Comparison of ENCODE assay signal across 8 mouse cellular contexts in genomic region chr7:63667986-63668741, GRCm38 (mm10).
DNase-seq lines count a peak whose midpoint lies in the region; ATAC-seq and TF ChIP-seq lines count a peak whose summit lies in the region.

No protein-coding gene starts in this region.

- ATAC-seq in hindbrain, embryonic 15.5 days (ENCODE audit: low FRiP score, low read depth), result peak; percentile 66
- ATAC-seq in midbrain, postnatal 0 days (ENCODE audit: low FRiP score), result peak; percentile 64
- ATAC-seq in liver, postnatal 0 days, result no peak

- no peaks in the 10 kb centered on the region for H3K9me3 ChIP-seq in heart, embryonic 10.5 days
- H3K9me3 ChIP-seq in hindbrain, embryonic 15.5 days, result no peaks in the 10 kb centered on the region
- H3K9me3 ChIP-seq in midbrain, postnatal 0 days (ENCODE audit: low read length), result no peaks in the 10 kb centered on the region
- H3K9me3 ChIP-seq in liver, postnatal 0 days (ENCODE audit: low read length), result no peaks in the 10 kb centered on the region

- H3K4me1 ChIP-seq in heart, embryonic 10.5 days, result no peaks in the 10 kb centered on the region
- H3K4me1 ChIP-seq in cortical plate, adult 2 months (ENCODE audit: control insufficient read depth, insufficient read depth, low read length), result peaks cover 8% of the 10 kb centered on the region
- peaks cover 27% of the 10 kb centered on the region for H3K4me1 ChIP-seq in hindbrain, embryonic 15.5 days (replicated peaks)
- peaks cover 14% of the 10 kb centered on the region for H3K4me1 ChIP-seq in midbrain, postnatal 0 days (ENCODE audit: insufficient read depth, low read length)
- H3K4me1 ChIP-seq in liver, postnatal 0 days (ENCODE audit: insufficient read depth), result no peaks in the 10 kb centered on the region

- TF ChIP-seq POLR2A in cortical plate, adult 2 months (IDR thresholded peaks at IDR 0.05; ENCODE audit: extremely low read depth, insufficient read depth, low read length), result no peak

- no peaks in the 10 kb centered on the region for H3K27me3 ChIP-seq in heart, embryonic 10.5 days (ENCODE audit: insufficient read depth, poor library complexity, severe bottlenecking)
- no peaks in the 10 kb centered on the region for H3K27me3 ChIP-seq in hindbrain, embryonic 15.5 days
- no peaks in the 10 kb centered on the region for H3K27me3 ChIP-seq in midbrain, postnatal 0 days (ENCODE audit: insufficient read depth, low read length)
- no peaks in the 10 kb centered on the region for H3K27me3 ChIP-seq in liver, postnatal 0 days (ENCODE audit: insufficient read depth, low read length)

- peak; percentile 60 for DNase-seq in heart, embryonic 10.5 days (ENCODE audit: low spot score)
- DNase-seq in heart, adult 9 months (ENCODE audit: low spot score in 2 of 2), result no peak
- peak; percentile 74 for DNase-seq in midbrain, postnatal 0 days (ENCODE audit: low spot score)
- no peak for DNase-seq in liver, postnatal 0 days
- DNase-seq in spleen, postnatal 10 days (ENCODE audit: low spot score in 2 of 2), result no peak
- no peak for DNase-seq in urinary bladder, adult 2 months (ENCODE audit: low spot score)

- H3K4me2 ChIP-seq in hindbrain, embryonic 15.5 days, result peak overlapping the region; percentile 35
- H3K4me2 ChIP-seq in midbrain, postnatal 0 days (ENCODE audit: low read depth, low read length, poor library complexity, severe bottlenecking), result peak overlapping the region; percentile 21
- H3K4me2 ChIP-seq in liver, postnatal 0 days (ENCODE audit: low read depth, low read length), result no peak overlapping the region

- TF ChIP-seq EP300 in liver, postnatal 0 days (IDR thresholded peaks at IDR 0.05; ENCODE audit: low read depth), result no peak

- H3K36me3 ChIP-seq in heart, embryonic 10.5 days, result no peaks in the 10 kb centered on the region
- H3K36me3 ChIP-seq in hindbrain, embryonic 15.5 days, result no peaks in the 10 kb centered on the region
- H3K36me3 ChIP-seq in midbrain, postnatal 0 days (ENCODE audit: insufficient read depth, low read length), result 0 out of 2 replicates have a peak, but pooled peaks cover 3% of the 10 kb centered on the region
- H3K36me3 ChIP-seq in liver, postnatal 0 days (replicated peaks; ENCODE audit: insufficient read depth, low read length), result no peaks in the 10 kb centered on the region

- no peak overlapping the region for H3K4me3 ChIP-seq in heart, embryonic 10.5 days
- no peak overlapping the region for H3K4me3 ChIP-seq in cortical plate, adult 2 months (ENCODE audit: insufficient read depth, low read length)
- H3K4me3 ChIP-seq in hindbrain, embryonic 15.5 days, result no peak overlapping the region
- H3K4me3 ChIP-seq in midbrain, postnatal 0 days (ENCODE audit: low read depth, low read length), result no peak overlapping the region
- no peak overlapping the region for H3K4me3 ChIP-seq in liver, postnatal 0 days (ENCODE audit: low read depth, low read length)

- H3K9ac ChIP-seq in hindbrain, embryonic 15.5 days, result no peak overlapping the region
- H3K9ac ChIP-seq in midbrain, postnatal 0 days (replicated peaks; ENCODE audit: low read length, poor library complexity, severe bottlenecking), result 0 out of 2 replicates have a peak overlapping the region, but pooled peaks have one; percentile 3
- H3K9ac ChIP-seq in liver, postnatal 0 days (replicated peaks), result no peak overlapping the region

- no peak overlapping the region for H3K27ac ChIP-seq in heart, embryonic 10.5 days
- H3K27ac ChIP-seq in cortical plate, adult 2 months (ENCODE audit: insufficient read depth, low read length), result 0 out of 2 replicates have a peak overlapping the region, but pooled peaks have one; percentile 19
- peak overlapping the region; percentile 77 for H3K27ac ChIP-seq in hindbrain, embryonic 15.5 days (replicated peaks)
- H3K27ac ChIP-seq in midbrain, postnatal 0 days (ENCODE audit: low read depth, low read length), result peak overlapping the region; percentile 62
- H3K27ac ChIP-seq in liver, postnatal 0 days (ENCODE audit: low read depth), result no peak overlapping the region

- no peak for TF ChIP-seq CTCF in cortical plate, adult 2 months (IDR thresholded peaks at IDR 0.05; ENCODE audit: extremely low read depth, insufficient read depth, low read length)
- no peak for TF ChIP-seq CTCF in midbrain, postnatal 0 days (IDR thresholded peaks at IDR 0.05)
- TF ChIP-seq CTCF in liver, postnatal 0 days (IDR thresholded peaks at IDR 0.05; ENCODE audit: low read depth), result no peak

- WGBS in heart, embryonic 10.5 days, result 78% methylated on average over 15 of the region's 15 CpGs
- 26% methylated on average over 15 of the region's 15 CpGs for WGBS in hindbrain, embryonic 15.5 days
- 24% methylated on average over 15 of the region's 15 CpGs for WGBS in midbrain, postnatal 0 days
- WGBS in liver, postnatal 0 days (ENCODE audit: insufficient replicate concordance), result 81% methylated on average over 15 of the region's 15 CpGs

Comparison
In these comparisons a context has a peak if more than half of its experiments do, and no peak if none do; other contexts are left out.
1. DNase-seq: peak in heart, embryonic 10.5 days (single experiment) and midbrain, postnatal 0 days (single experiment); none in heart, adult 9 months (0 of 2), liver, postnatal 0 days (single experiment), spleen, postnatal 10 days (0 of 2) and urinary bladder, adult 2 months (single experiment).
2. H3K27ac ChIP-seq: peak in cortical plate, adult 2 months (single experiment), hindbrain, embryonic 15.5 days (single experiment) and midbrain, postnatal 0 days (single experiment); none in heart, embryonic 10.5 days (single experiment) and liver, postnatal 0 days (single experiment).